Mouse (Mus musculus) liver, postnatal 0 days (tissue): ENCODE measurements around the gene Olfr267. TPM values are rescaled to one million over a fixed set of nuclear protein-coding genes. Genes with fewer than 3 reads are reported as not detected.
A peak's percentile ranks its signal among the peaks of the same experiment; 100 is the strongest.

ENCODE experiments used
- ATAC-seq: fragments of 200-750 bp; cut with Nextera tagmentation; 2 replicates; pipeline ENCODE4 v1.8.0; 2017; ENCODE audit warnings: mild to moderate bottlenecking, moderate library complexity
- DNase-seq: peaks from one replicate; pipeline ENCODE4 v3.0.0-alpha.2; 2016
- H3K27ac ChIP-seq: fragments of 300-500 bp; sonication (generic); 2 replicates; pipeline ENCODE4 v1.5.1; 2014; ENCODE audit warnings: antibody characterized with exemption, moderate library complexity, mild to moderate bottlenecking, low read depth
- H3K27me3 ChIP-seq: fragments of 300-500 bp; sonication (generic); 2 replicates; pipeline ENCODE4 v1.6.1; 2014; ENCODE audit warnings: low read length, control low read depth, mixed read lengths; ENCODE audit not compliant: insufficient read depth
- H3K36me3 ChIP-seq: fragments of 300-500 bp; sonication (generic); replicated peaks from 2 replicates; pipeline ENCODE4 v1.6.1; 2014; ENCODE audit warnings: mild to moderate bottlenecking, control low read depth, low read length, moderate library complexity, mixed read lengths; ENCODE audit not compliant: insufficient read depth
- H3K4me1 ChIP-seq: fragments of 300-500 bp; sonication (generic); 2 replicates; pipeline ENCODE4 v1.6.1; 2014; ENCODE audit warnings: antibody characterized with exemption, mild to moderate bottlenecking, control low read depth; ENCODE audit not compliant: insufficient read depth
- H3K4me2 ChIP-seq: fragments of 300-500 bp; sonication (generic); 2 replicates; pipeline ENCODE4 v1.6.1; 2014; ENCODE audit warnings: low read depth, mild to moderate bottlenecking, low read length, moderate library complexity, mixed read lengths
- H3K4me3 ChIP-seq: fragments of 300-500 bp; sonication (generic); 2 replicates; pipeline ENCODE4 v1.5.1; 2014; ENCODE audit warnings: low read depth, low read length
- H3K9ac ChIP-seq: fragments of 300-500 bp; sonication (generic); replicated peaks from 2 replicates; pipeline ENCODE4 v1.6.1; 2014; ENCODE audit warnings: mild to moderate bottlenecking, moderate library complexity
- H3K9me3 ChIP-seq: fragments of 300-500 bp; sonication (generic); 2 replicates; pipeline ENCODE4 v1.6.1; 2016; ENCODE audit warnings: mild to moderate bottlenecking, control low read depth, low read length, mixed read lengths
- CTCF ChIP-seq: sonication (generic); IDR thresholded peaks from 2 replicates; pipeline ENCODE4 v1.5.1; 2016; ENCODE audit warnings: antibody characterized with exemption, low read depth
- EP300 ChIP-seq: IDR thresholded peaks from 2 replicates; pipeline ENCODE4 v1.6.1; 2016; ENCODE audit warnings: antibody characterized with exemption, low read depth, mild to moderate bottlenecking
- WGBS: fragments of 180-500 bp; shearing (Covaris S2); extraction: QIAGEN DNeasy Blood & Tissue Kit; methylation state at CpG from one replicate; pipeline ENCODE4 v1.1.7; 2014; ENCODE audit not compliant: insufficient replicate concordance; 5-methylcytosine and 5-hydroxymethylcytosine counted together
- polyA plus RNA-seq: library from polyadenylated mRNA; unstranded; fragments of >200 nt; fragmentation: Nextera tagmentation; extraction: Ambion mirVana; gene quantifications from 2 replicates; pipeline ENCODE4 v1.2.1, GENCODE M21; 2015

Olfr267 gene
- polyA plus RNA-seq, result not detected in 2 replicates

DNA sequence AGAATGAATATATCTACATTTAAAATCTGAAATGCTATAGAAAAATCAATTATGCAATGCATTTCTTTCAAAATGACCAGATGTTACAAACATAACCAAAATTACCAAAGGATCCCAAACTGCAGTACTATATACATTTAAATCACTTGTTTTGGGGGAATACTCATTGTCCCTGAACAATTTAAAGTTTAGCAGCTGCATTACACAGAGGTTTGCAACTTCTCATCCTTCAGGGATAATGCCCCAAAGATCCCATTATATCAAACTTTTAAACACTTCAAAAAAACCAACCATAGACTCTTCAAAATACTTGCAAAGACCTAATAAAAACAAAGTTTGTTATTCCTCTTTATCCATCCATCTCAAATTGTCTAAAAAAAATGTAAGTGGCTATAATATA, at the start of gene Olfr267:
Gene Olfr267 (minus strand): TSS at position 101 of the 400 bp plus-strand sequence.
- Histone ChIP-seq H3K27ac (no peak within 1 kb of the TSS), H3K9me3 (no peaks in the 10 kb centered on the region), H3K27me3 (no peaks in the 10 kb centered on the region), H3K9ac (no peak within 1 kb of the TSS), H3K4me3 (no peak within 1 kb of the TSS), H3K36me3 (no peaks in the 10 kb centered on the region), H3K4me2 (no peak within 1 kb of the TSS), H3K4me1 (no peaks in the 10 kb centered on the region)
- TF ChIP-seq CTCF (no peak), EP300 (no peak)
- ATAC-seq, result no peak
- DNase-seq, result no peak

DNA sequence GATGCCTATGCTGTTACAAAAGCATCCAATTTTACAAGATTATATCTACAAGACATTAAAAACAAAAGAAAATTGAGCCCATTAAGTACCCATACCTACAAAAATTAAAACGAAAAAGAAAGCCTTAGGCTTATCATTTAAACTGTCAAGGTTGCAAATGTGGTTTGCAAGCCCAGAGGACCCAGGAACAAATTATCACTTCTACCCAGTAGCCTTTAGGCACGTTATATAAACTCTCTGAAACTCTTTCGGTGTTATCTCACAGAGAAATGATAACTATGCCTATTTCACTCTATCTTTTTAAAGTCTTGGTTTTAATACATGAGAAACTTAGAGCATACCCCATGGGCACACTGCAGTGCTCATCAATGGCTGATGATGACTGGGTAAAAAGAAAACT, 45.4 kb upstream of the Olfr267 start:
- ATAC-seq (no peak), DNase-seq (no peak)
- H3K9ac ChIP-seq, result no peak overlapping the region
- no peaks in the 10 kb centered on the region for H3K27me3 ChIP-seq
- H3K9me3 ChIP-seq, result no peaks in the 10 kb centered on the region
- no peaks in the 10 kb centered on the region for H3K4me1 ChIP-seq
- peaks cover 53% of the 10 kb centered on the region for H3K36me3 ChIP-seq
- no peak for TF ChIP-seq CTCF
- TF ChIP-seq EP300, result peak; percentile 58
- no peak overlapping the region for H3K27ac ChIP-seq
- no peak overlapping the region for H3K4me2 ChIP-seq
- H3K4me3 ChIP-seq, result no peak overlapping the region
- WGBS, result 47% methylated on average over 3 of the region's 3 CpGs

DNA sequence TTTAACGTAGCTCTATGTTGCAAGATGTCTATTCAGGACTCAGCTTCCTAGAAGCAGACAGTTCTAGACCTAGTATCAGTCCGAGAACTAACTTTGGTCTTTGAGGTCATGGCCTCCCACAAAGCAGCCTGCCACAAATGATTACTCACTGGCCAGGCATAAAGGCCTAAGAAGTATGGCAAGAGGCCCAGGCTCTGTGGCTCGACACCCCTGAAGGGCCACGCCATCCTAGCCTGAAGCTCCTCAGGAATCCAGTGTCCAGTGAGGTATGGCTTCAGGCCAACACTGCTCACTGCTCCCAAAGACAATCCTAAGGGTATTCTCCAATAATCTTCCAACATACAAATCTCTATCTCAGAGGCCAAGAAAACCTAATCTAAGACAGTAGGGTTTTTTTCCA, 38.4 kb upstream of the Olfr267 start:
- H3K36me3 ChIP-seq, result peaks cover 59% of the 10 kb centered on the region
- H3K9me3 ChIP-seq, result no peaks in the 10 kb centered on the region
- no peaks in the 10 kb centered on the region for H3K27me3 ChIP-seq
- 87% methylated on average over 4 of the region's 4 CpGs for WGBS
- H3K4me3 ChIP-seq, result no peak overlapping the region
- no peak overlapping the region for H3K9ac ChIP-seq
- TF ChIP-seq EP300, result no peak
- no peak for TF ChIP-seq CTCF
- no peak overlapping the region for H3K27ac ChIP-seq
- H3K4me2 ChIP-seq, result no peak overlapping the region
- H3K4me1 ChIP-seq, result no peaks in the 10 kb centered on the region
- DNase-seq (no peak), ATAC-seq (no peak)

DNA sequence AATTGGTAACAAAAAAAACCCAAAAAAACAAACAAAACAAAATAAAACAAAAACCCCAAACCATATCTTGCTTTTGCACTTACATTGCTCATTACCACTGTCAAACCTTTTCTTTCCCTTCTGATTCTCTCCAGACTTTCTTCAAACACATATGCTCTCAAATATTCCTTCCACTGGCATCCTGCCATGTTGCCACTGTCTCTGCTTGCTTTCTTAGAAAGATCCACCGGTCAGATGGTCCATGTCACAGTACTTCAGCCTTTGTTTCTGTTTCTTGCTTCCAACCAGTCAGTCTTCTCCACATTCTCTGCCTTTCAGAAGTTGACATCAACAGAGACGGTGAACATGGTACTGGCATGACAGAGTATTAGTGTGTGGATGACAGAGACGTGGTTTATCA, 857 bp downstream of the Olfr267 start:
- H3K4me1 ChIP-seq, result no peaks in the 10 kb centered on the region
- ATAC-seq, result no peak

DNA sequence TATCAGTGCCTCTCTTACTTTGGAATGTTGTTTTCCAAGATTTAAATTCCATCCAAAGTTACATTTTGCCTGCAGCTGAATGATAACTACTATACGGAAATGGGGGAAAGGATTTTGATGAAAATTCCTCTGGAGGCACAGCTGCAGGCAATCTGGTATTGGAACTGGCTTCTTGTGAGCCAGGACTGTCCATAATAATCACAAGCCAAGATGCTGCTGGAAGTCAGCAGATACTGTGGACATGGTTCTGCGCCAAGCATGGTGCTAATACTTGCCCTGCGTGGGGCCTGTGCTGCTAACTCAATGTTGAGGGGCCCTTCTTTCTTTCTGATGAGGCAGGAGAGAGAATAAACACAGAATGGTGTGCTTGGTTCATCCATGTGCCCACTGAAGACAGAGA, 24.1 kb downstream of the Olfr267 start:
- DNase-seq (no peak), ATAC-seq (no peak)
- no peaks in the 10 kb centered on the region for H3K36me3 ChIP-seq
- no peaks in the 10 kb centered on the region for H3K9me3 ChIP-seq
- H3K9ac ChIP-seq, result no peak overlapping the region
- WGBS, result 66% methylated on average over 3 of the region's 3 CpGs
- H3K4me3 ChIP-seq, result no peak overlapping the region
- H3K4me1 ChIP-seq, result no peaks in the 10 kb centered on the region
- H3K27me3 ChIP-seq, result no peaks in the 10 kb centered on the region
- H3K4me2 ChIP-seq, result no peak overlapping the region
- no peak for TF ChIP-seq CTCF
- no peak overlapping the region for H3K27ac ChIP-seq

More for the DNA sequence above, 857 bp downstream of the Olfr267 start:
- no peaks in the 10 kb centered on the region for H3K36me3 ChIP-seq
- WGBS, result 74% methylated on average over 3 of the region's 3 CpGs
- H3K27me3 ChIP-seq, result no peaks in the 10 kb centered on the region
- TF ChIP-seq EP300, result no peak
- no peak for TF ChIP-seq CTCF
- no peaks in the 10 kb centered on the region for H3K9me3 ChIP-seq
- H3K4me2 ChIP-seq, result no peak overlapping the region
- no peak overlapping the region for H3K9ac ChIP-seq
- no peak overlapping the region for H3K4me3 ChIP-seq
- H3K27ac ChIP-seq, result no peak overlapping the region
- no peak for DNase-seq

DNA sequence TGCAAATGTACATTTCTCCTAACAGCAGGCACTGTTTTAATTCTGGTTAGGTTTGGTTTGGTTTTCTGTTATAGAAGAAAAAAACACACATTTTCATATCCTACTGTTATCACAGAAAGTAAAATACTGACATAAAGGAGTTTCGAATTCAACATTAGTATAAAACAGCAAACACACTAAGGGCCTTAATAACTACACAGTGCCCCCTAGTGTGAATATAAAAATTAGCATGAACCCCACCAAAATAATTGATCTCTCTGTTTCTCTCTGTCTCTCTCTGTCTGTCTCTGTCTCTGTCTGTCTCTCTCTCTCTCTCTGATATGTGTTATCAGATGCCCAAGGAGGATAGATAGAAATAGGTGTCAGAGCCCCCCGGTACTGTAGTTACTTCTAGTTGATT, 38.0 kb downstream of the Olfr267 start:
- no peak overlapping the region for H3K27ac ChIP-seq
- H3K9me3 ChIP-seq, result no peaks in the 10 kb centered on the region
- peak; percentile 59 for TF ChIP-seq CTCF
- no peak for TF ChIP-seq EP300
- H3K27me3 ChIP-seq, result no peaks in the 10 kb centered on the region
- no peaks in the 10 kb centered on the region for H3K4me1 ChIP-seq
- H3K36me3 ChIP-seq, result no peaks in the 10 kb centered on the region
- H3K4me2 ChIP-seq, result no peak overlapping the region
- DNase-seq (no peak), ATAC-seq (no peak)
- no peak overlapping the region for H3K9ac ChIP-seq
- no peak overlapping the region for H3K4me3 ChIP-seq
- 35% methylated on average over 2 of the region's 2 CpGs for WGBS

DNA sequence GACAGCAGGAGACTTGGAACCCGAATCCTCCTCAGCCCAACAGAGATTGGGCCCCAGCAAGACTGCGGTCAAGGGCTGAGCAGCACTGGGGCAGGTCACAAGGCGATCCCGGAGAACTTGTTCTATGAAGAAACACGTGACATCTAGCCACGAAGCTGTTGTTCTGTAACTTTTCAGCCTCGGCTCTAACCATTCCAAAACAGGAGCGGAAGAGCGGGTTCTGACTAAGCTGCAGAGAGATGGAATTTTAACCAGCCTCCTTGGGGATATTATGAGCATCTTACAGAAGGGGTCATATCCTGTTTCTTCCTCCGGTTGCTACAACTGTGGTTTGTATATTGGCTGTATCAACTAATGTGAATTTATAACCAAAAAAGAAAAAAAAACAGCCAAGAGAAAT, 38.4 kb downstream of the Olfr267 start:
- Histone ChIP-seq H3K27ac (no peak overlapping the region), H3K9me3 (no peaks in the 10 kb centered on the region), H3K36me3 (no peaks in the 10 kb centered on the region), H3K9ac (no peak overlapping the region), H3K4me1 (no peaks in the 10 kb centered on the region), H3K27me3 (no peaks in the 10 kb centered on the region), H3K4me3 (no peak overlapping the region), H3K4me2 (no peak overlapping the region)
- ATAC-seq (no peak), DNase-seq (no peak)
- 63% methylated on average over 10 of the region's 10 CpGs for WGBS
- TF ChIP-seq EP300, result no peak
- no peak for TF ChIP-seq CTCF
